Comparison of ENCODE assay signal across 14 mouse cellular contexts in genomic region chr4:45308606-45309005, GRCm38 (mm10). TPM values are rescaled to one million over a fixed set of nuclear protein-coding genes. Genes with fewer than 3 reads are reported as not detected.
A peak's percentile ranks its signal among the peaks of the same experiment; 100 is the strongest.
DNase-seq lines count a peak whose midpoint lies in the region; TF ChIP-seq lines count a peak whose summit lies in the region.
"Had no signal": no experiment of that assay in that cellular context is flagged by ENCODE, and none has a peak within 500 bp of the region (broad histone marks: within the 10 kb centered on the region; RNA-seq: fewer than 3 reads in every experiment).

No protein-coding gene starts in this region.

- DNase-seq in heart, adult 11 months, result peak; percentile 50
- no peak for DNase-seq in heart, postnatal 25 days (ENCODE audit: low spot score)
- peak; percentile 69 for DNase-seq in heart, embryonic 10.5 days (ENCODE audit: low spot score)
- DNase-seq in heart, adult 2 months, result no peak
- DNase-seq: adrenal gland, adult 8-10 months; adrenal gland, postnatal 10 days; adrenal gland, postnatal 14 days; adrenal gland, postnatal 25 days; B cell, adult 2 months; cerebellum, adult 11 months; cerebellum, adult 11-12 months had no signal

- TF ChIP-seq CTCF in heart, adult 2 months (IDR thresholded peaks at IDR 0.05), result no peak

- no peak overlapping the region for H3K27ac ChIP-seq in heart, embryonic 10.5 days
- no peak overlapping the region for H3K27ac ChIP-seq in heart, adult 2 months

- no peaks in the 10 kb centered on the region for H3K9me3 ChIP-seq in heart, embryonic 10.5 days
- H3K9me3 ChIP-seq: G1E had no signal

- TF ChIP-seq EP300 in heart, adult 2 months (IDR thresholded peaks at IDR 0.05; ENCODE audit: insufficient read depth, low read depth, low read length), result no peak

- peaks cover 56% of the 10 kb centered on the region for H3K36me3 ChIP-seq in heart, embryonic 10.5 days
- H3K36me3 ChIP-seq in heart, adult 2 months (ENCODE audit: control insufficient read depth, insufficient read depth, low read length), result no peaks in the 10 kb centered on the region

- intact Hi-C loops in heart, postnatal 25 days (cut with DNase I), result no loop called here
- intact Hi-C loops in heart, adult 2 months (cut with DNase I), result no loop called here

- 86% methylated on average over 6 of the region's 6 CpGs for WGBS in heart, embryonic 10.5 days
- WGBS in heart, adult 2 months, result 87% methylated on average over 6 of the region's 6 CpGs

- H3K4me1 ChIP-seq in heart, embryonic 10.5 days, result no peaks in the 10 kb centered on the region
- H3K4me1 ChIP-seq in heart, adult 2 months (ENCODE audit: control insufficient read depth, insufficient read depth, low read length), result no peaks in the 10 kb centered on the region

- no peak overlapping the region for H3K9ac ChIP-seq in heart, adult 2 months (ENCODE audit: low read depth, low read length)

- H3K79me2 ChIP-seq in heart, adult 2 months (replicated peaks; ENCODE audit: control insufficient read depth, insufficient read depth, low read length), result no peaks in the 10 kb centered on the region

- no peak for TF ChIP-seq POLR2A in heart, adult 2 months (IDR thresholded peaks at IDR 0.05; ENCODE audit: insufficient read depth, low read depth, low read length)

- no peaks in the 10 kb centered on the region for H3K27me3 ChIP-seq in heart, embryonic 10.5 days (ENCODE audit: insufficient read depth, poor library complexity, severe bottlenecking)
- H3K27me3 ChIP-seq in heart, adult 2 months (ENCODE audit: control insufficient read depth, insufficient read depth, low read length), result no peaks in the 10 kb centered on the region
- H3K27me3 ChIP-seq: CH12.LX, Patski had no signal

- no peak overlapping the region for H3K4me3 ChIP-seq in heart, embryonic 10.5 days
- no peak overlapping the region for H3K4me3 ChIP-seq in heart, adult 2 months

RNA-seq across cellular contexts. Expression of gene Trmt10b, which starts 11.7 kb away (rescaled TPM):
- total RNA-seq in heart, postnatal 25 days (2021), result 1 to 10 TPM; 3.5 to 6.2 TPM
- polyA plus RNA-seq in heart, embryonic 10.5 days (2016; fragmentation: Nextera tagmentation; extraction: Ambion mirVana), result 11.9 and 17.0 TPM in 2 replicates
- total RNA-seq in heart, adult 2 months (2021), result 1 to 10 TPM; 4.1 to 4.3 TPM
- polyA plus RNA-seq in heart, adult 2 months (2012; rRNA removed), result 2.7 and 3.2 TPM in 2 replicates

RNA-seq across cellular contexts. Expression of gene Dcaf10, which starts 33.3 kb away (rescaled TPM):
- 10 to 100 TPM; 12.5 to 14.3 TPM for total RNA-seq in heart, postnatal 25 days (2021)
- 9.1 and 9.9 TPM in 2 replicates for polyA plus RNA-seq in heart, embryonic 10.5 days (2016; fragmentation: Nextera tagmentation; extraction: Ambion mirVana)
- 10 to 100 TPM; 10.8 to 11.3 TPM for total RNA-seq in heart, adult 2 months (2021)
- 4.2 and 7.4 TPM in 2 replicates for polyA plus RNA-seq in heart, adult 2 months (2012; rRNA removed)

RNA-seq across cellular contexts. Expression of gene Exosc3, which starts 33.9 kb away (rescaled TPM):
- total RNA-seq in heart, postnatal 25 days (2021), result 10 to 100 TPM; 12.6 to 14.2 TPM
- polyA plus RNA-seq in heart, embryonic 10.5 days (2016; fragmentation: Nextera tagmentation; extraction: Ambion mirVana), result 51.1 and 84.1 TPM in 2 replicates
- total RNA-seq in heart, adult 2 months (2021), result 10 to 100 TPM; 14.3 to 15.8 TPM
- polyA plus RNA-seq in heart, adult 2 months (2012; rRNA removed), result 8.8 and 9.6 TPM in 2 replicates

Comparison
In these comparisons a context has a peak if more than half of its experiments do, and no peak if none do; other contexts are left out.
1. DNase-seq: peak in heart, adult 11 months (single experiment) and heart, embryonic 10.5 days (single experiment); none in heart, postnatal 25 days (single experiment) and heart, adult 2 months (0 of 2).